Mouse (Mus musculus): ENCODE results near the gene Chst12. TPM values are rescaled to one million over a fixed set of nuclear protein-coding genes. Genes with fewer than 3 reads are reported as not detected.
"Not testable (repeated sequence)": the region's sequence is repeated elsewhere in the genome, so short reads cannot be mapped to it uniquely, and the experiment has no call there.

Gene Chst12
- total and polyA plus RNA-seq, 3 experiments, result 2.3 to 17.0 (median 7.6) TPM

GRCm38 (mm10) chr5:140502925-140503324 lies 2.4 kb upstream of the Chst12 start:
- dilution Hi-C loops (cut with MboI; ENCODE audit: extremely low pct_ligation_motif_present, extremely low pct_unique_long_range_greater_than_20kb, low sequenced_read_pairs); DNase-seq (ENCODE audit: extremely low read depth): not testable (repeated sequence)
- H3K4me3 ChIP-seq (replicated peaks in 1 of 3; ENCODE audit: low read depth in 2 of 3, low read length in 2 of 3, poor library complexity in 1 of 3), result peak overlapping the region in 1 of 3 experiments; percentile 13

GRCm38 (mm10) chr5:140506096-140506794 lies 895 bp downstream of the Chst12 start:
- TF ChIP-seq MXI1 (IDR thresholded peaks at IDR 0.05; ENCODE audit: low read depth, low read length) (no peak), ELF1 (IDR thresholded peaks at IDR 0.05; ENCODE audit: low read depth, low read length) (0 out of 2 replicates have a peak, but pooled peaks have one; percentile 16), E2F4 (IDR thresholded peaks at IDR 0.05; ENCODE audit: insufficient replicate concordance, low read depth, low read length) (no peak), RAD21 (IDR thresholded peaks at IDR 0.05; ENCODE audit: low read depth, low read length) (no peak), ZC3H11A (IDR thresholded peaks at IDR 0.05; ENCODE audit: low read depth, low read length) (no peak)
- peak overlapping the region; percentile 59 to 91 (median 78) for H3K4me3 ChIP-seq (replicated peaks in 1 of 3; ENCODE audit: low read depth in 2 of 3, low read length in 2 of 3, poor library complexity in 1 of 3)
- H3K27me3 ChIP-seq (replicated peaks), result peaks cover 2% of the 10 kb centered on the region
- peak overlapping the region; percentile 36; the same call in 1 of the 2 replicates for H3K27ac ChIP-seq (ENCODE audit: insufficient read depth, low read depth)
- peaks cover 2 to 18% of the 10 kb centered on the region in 2 experiments for H3K36me3 ChIP-seq (replicated peaks in 1 of 2; ENCODE audit: control insufficient read depth in 1 of 2, insufficient read depth in 1 of 2, low read length in 1 of 2)
- H3K4me1 ChIP-seq (ENCODE audit: control insufficient read depth in 1 of 2, insufficient read depth in 2 of 2), result peaks cover 50 to 73% of the 10 kb centered on the region in 2 experiments
- dilution Hi-C loops (cut with MboI; ENCODE audit: extremely low pct_ligation_motif_present, extremely low pct_unique_long_range_greater_than_20kb, low sequenced_read_pairs) (no loop called here), in situ Hi-C loops (cut with MboI; ENCODE audit: low pct_ligation_motif_present, low pct_unique_long_range_greater_than_20kb, low sequenced_read_pairs) (no loop called here)
- DNase-seq (ENCODE audit: extremely low read depth), result no peak
- H3K79me2 ChIP-seq (replicated peaks; ENCODE audit: control insufficient read depth, extremely low read depth, insufficient read depth, poor library complexity, severe bottlenecking), result peaks cover 13% of the 10 kb centered on the region; the same call in 1 of the 2 replicates
- H3K9ac ChIP-seq (ENCODE audit: insufficient read depth, low read depth), result peak overlapping the region; percentile 59
- no peaks in the 10 kb centered on the region for H3K9me3 ChIP-seq (replicated peaks; ENCODE audit: low read length)
- H3K4me2 ChIP-seq (ENCODE audit: insufficient read depth, low read depth, poor library complexity, severe bottlenecking), result peak overlapping the region; percentile 52

More at GRCm38 (mm10) chr5:140502925-140503324, 2.4 kb upstream of the Chst12 start:
- in situ Hi-C loops (cut with MboI; ENCODE audit: low pct_ligation_motif_present, low pct_unique_long_range_greater_than_20kb, low sequenced_read_pairs); H3K36me3 ChIP-seq (replicated peaks in 1 of 2; ENCODE audit: control insufficient read depth in 1 of 2, insufficient read depth in 1 of 2, low read length in 1 of 2); H3K9ac ChIP-seq (ENCODE audit: insufficient read depth, low read depth); H3K27ac ChIP-seq (ENCODE audit: insufficient read depth, low read depth); H3K27me3 ChIP-seq (replicated peaks); H3K9me3 ChIP-seq (replicated peaks; ENCODE audit: low read length): not testable (repeated sequence)
- TF ChIP-seq MAX (IDR thresholded peaks at IDR 0.05; ENCODE audit: low read length) (peak; percentile 45; the same call in 1 of the 2 replicates), MXI1 (IDR thresholded peaks at IDR 0.05; ENCODE audit: low read depth, low read length) (peak; percentile 74), CHD2 (IDR thresholded peaks at IDR 0.05; ENCODE audit: low read length) (peak; percentile 22; the same call in 1 of the 2 replicates)
- Histone ChIP-seq H3K4me2 (ENCODE audit: insufficient read depth, low read depth, poor library complexity, severe bottlenecking) (peak overlapping the region; percentile 72), H3K79me2 (replicated peaks; ENCODE audit: control insufficient read depth, extremely low read depth, insufficient read depth, poor library complexity, severe bottlenecking) (peaks cover 13% of the 10 kb centered on the region; the same call in 1 of the 2 replicates), H3K4me1 (ENCODE audit: control insufficient read depth in 1 of 2, insufficient read depth in 2 of 2) (peaks cover 38 to 43% of the 10 kb centered on the region in 2 experiments)

- peaks cover 2% of the 10 kb centered on the region for H3K27me3 ChIP-seq (replicated peaks)
- peak overlapping the region in 2 of 3 experiments; percentile 25 for H3K4me3 ChIP-seq (replicated peaks in 1 of 3; ENCODE audit: low read depth in 2 of 3, low read length in 2 of 3, poor library complexity in 1 of 3)
- dilution Hi-C loops (cut with MboI; ENCODE audit: extremely low pct_ligation_motif_present, extremely low pct_unique_long_range_greater_than_20kb, low sequenced_read_pairs), result no loop called here
- in situ Hi-C loops (cut with MboI; ENCODE audit: low pct_ligation_motif_present, low pct_unique_long_range_greater_than_20kb, low sequenced_read_pairs), result no loop called here
- H3K9me3 ChIP-seq (replicated peaks; ENCODE audit: low read length), result no peaks in the 10 kb centered on the region
- peak; percentile 51 for DNase-seq (ENCODE audit: extremely low read depth)
- H3K27ac ChIP-seq (ENCODE audit: insufficient read depth, low read depth), result peak overlapping the region; percentile 70
- peaks cover 2 to 26% of the 10 kb centered on the region in 2 experiments for H3K36me3 ChIP-seq (replicated peaks in 1 of 2; ENCODE audit: control insufficient read depth in 1 of 2, insufficient read depth in 1 of 2, low read length in 1 of 2)
- TF ChIP-seq USF1 (IDR thresholded peaks at IDR 0.05; ENCODE audit: low read depth, low read length) (0 out of 2 replicates have a peak, but pooled peaks have one; percentile 8), MXI1 (IDR thresholded peaks at IDR 0.05; ENCODE audit: low read depth, low read length) (no peak), ETS1 (conservative IDR thresholded peaks at IDR 0.05; ENCODE audit: low read depth, low read length) (peak; percentile 25), MEF2A (IDR thresholded peaks at IDR 0.05; ENCODE audit: borderline replicate concordance, low read depth, low read length) (peak; percentile 62; the same call in 1 of the 2 replicates), MAX (IDR thresholded peaks at IDR 0.05; ENCODE audit: low read length) (no peak), ELF1 (IDR thresholded peaks at IDR 0.05; ENCODE audit: low read depth, low read length) (0 out of 2 replicates have a peak, but pooled peaks have one; percentile 10), ZC3H11A (IDR thresholded peaks at IDR 0.05; ENCODE audit: low read depth, low read length) (no peak), KAT2A (IDR thresholded peaks at IDR 0.05; ENCODE audit: insufficient replicate concordance, low read length) (no peak)
- peak overlapping the region; percentile 52 for H3K4me2 ChIP-seq (ENCODE audit: insufficient read depth, low read depth, poor library complexity, severe bottlenecking)
- H3K79me2 ChIP-seq (replicated peaks; ENCODE audit: control insufficient read depth, extremely low read depth, insufficient read depth, poor library complexity, severe bottlenecking), result peaks cover 13% of the 10 kb centered on the region; the same call in 1 of the 2 replicates
- peak overlapping the region; percentile 17; the same call in 1 of the 2 replicates for H3K9ac ChIP-seq (ENCODE audit: insufficient read depth, low read depth)
- peaks cover 41 to 70% of the 10 kb centered on the region in 2 experiments for H3K4me1 ChIP-seq (ENCODE audit: control insufficient read depth in 1 of 2, insufficient read depth in 2 of 2)
Measured at GRCm38 (mm10) chr5:140507466-140508208, 2.3 kb downstream of the Chst12 start.
